Mouse (Mus musculus): Measurements from ENCODE around the gene Rpl18a.

DNA sequence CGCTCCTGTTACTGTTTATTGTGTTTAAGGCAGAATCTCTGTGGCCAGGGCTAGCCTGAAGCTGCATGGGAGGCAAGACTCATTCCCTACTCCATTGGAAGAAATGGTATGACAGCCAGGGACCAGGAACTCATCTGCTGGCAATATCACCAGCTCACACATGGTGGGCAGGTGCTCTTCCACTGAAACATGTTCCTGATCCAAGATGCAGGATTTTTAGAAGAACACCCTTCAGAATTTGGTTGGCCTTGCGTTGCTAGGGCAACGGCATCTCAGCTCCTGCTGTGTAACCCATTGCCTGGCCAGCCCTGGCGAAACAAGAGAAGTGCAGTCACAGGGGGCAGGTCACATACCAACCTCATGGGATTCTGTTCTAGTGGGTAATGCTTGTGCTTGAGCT, 17.7 kb downstream of the Rpl18a start:
- no peak for TF ChIP-seq CTCF (IDR thresholded peaks at IDR 0.05; ENCODE audit: low read depth, low read length)
- TF ChIP-seq POLR2A (IDR thresholded peaks at IDR 0.05; ENCODE audit: extremely low read depth, insufficient read depth, low read length) = no peak
